Mouse (Mus musculus): Measurements from ENCODE around the gene Kcnip2.
"Not testable (repeated sequence)": the region's sequence is repeated elsewhere in the genome, so short reads cannot be mapped to it uniquely, and the experiment has no call there.

Gene Kcnip2

GRCm38 (mm10) chr19:45812115-45812514 is 3.7 kb downstream of the Kcnip2 start:
- DNase-seq (ENCODE audit: low spot score), result peak; percentile 58

- DNase-seq (ENCODE audit: low spot score), result no peak
Measured at GRCm38 (mm10) chr19:45811028-45811674, 4.7 kb downstream of the Kcnip2 start.

- no peak for DNase-seq (ENCODE audit: low spot score)
Measured at GRCm38 (mm10) chr19:45807732-45808131, 8.1 kb downstream of the Kcnip2 start.

- not testable (repeated sequence) for DNase-seq (ENCODE audit: low spot score)
Measured at GRCm38 (mm10) chr19:45805817-45806216, 10.0 kb downstream of the Kcnip2 start.

GRCm38 (mm10) chr19:45804593-45805368 is 11.1 kb downstream of the Kcnip2 start:
- no peak for DNase-seq (ENCODE audit: low spot score)

- no peak for DNase-seq (ENCODE audit: low spot score)
Measured at GRCm38 (mm10) chr19:45803408-45803807, 12.5 kb downstream of the Kcnip2 start.

GRCm38 (mm10) chr19:45802702-45803101 is 13.2 kb downstream of the Kcnip2 start:
- DNase-seq (ENCODE audit: low spot score), result no peak

GRCm38 (mm10) chr19:45796879-45797278 is 19.0 kb downstream of the Kcnip2 start:
- no peak for DNase-seq (ENCODE audit: low spot score)

GRCm38 (mm10) chr19:45796061-45796556 is 19.8 kb downstream of the Kcnip2 start:
- DNase-seq (ENCODE audit: low spot score), result peak; percentile 25

GRCm38 (mm10) chr19:45795406-45795944 is 20.4 kb downstream of the Kcnip2 start:
- DNase-seq (ENCODE audit: low spot score), result no peak

GRCm38 (mm10) chr19:45794718-45795117 is 21.1 kb downstream of the Kcnip2 start:
- DNase-seq (ENCODE audit: low spot score), result no peak

GRCm38 (mm10) chr19:45792404-45792803 is 23.5 kb downstream of the Kcnip2 start:
- DNase-seq (ENCODE audit: low spot score), result no peak

- peak; percentile 46 for DNase-seq (ENCODE audit: low spot score)
Measured at GRCm38 (mm10) chr19:45789888-45790874, 25.7 kb downstream of the Kcnip2 start.

GRCm38 (mm10) chr19:45789365-45789764 is 26.5 kb downstream of the Kcnip2 start:
- DNase-seq (ENCODE audit: low spot score), result no peak

GRCm38 (mm10) chr19:45788337-45788736 is 27.5 kb downstream of the Kcnip2 start:
- no peak for DNase-seq (ENCODE audit: low spot score)

GRCm38 (mm10) chr19:45787450-45787849 is 28.4 kb downstream of the Kcnip2 start:
- no peak for DNase-seq (ENCODE audit: low spot score)

- peak; percentile 24 for DNase-seq (ENCODE audit: low spot score)
Measured at GRCm38 (mm10) chr19:45785470-45785869, 30.4 kb downstream of the Kcnip2 start.

GRCm38 (mm10) chr19:45783933-45784576 is 31.8 kb downstream of the Kcnip2 start:
- DNase-seq (ENCODE audit: low spot score), result no peak

- peak; percentile 98 for DNase-seq (ENCODE audit: low spot score)
Measured at GRCm38 (mm10) chr19:45783181-45783932, 32.5 kb downstream of the Kcnip2 start, which contains the start of gene Mgea5. Gene Mgea5, minus strand, starts transcription at chr19:45783837.

GRCm38 (mm10) chr19:45782315-45783001 is 33.4 kb downstream of the Kcnip2 start:
- peak; percentile 77 for DNase-seq (ENCODE audit: low spot score)
